Mouse (Mus musculus): ENCODE data around the gene Cdc5l. TPM values are rescaled to one million over a fixed set of nuclear protein-coding genes. Genes with fewer than 3 reads are reported as not detected.

The Cdc5l gene
- polyA plus RNA-seq, 1 experiment from 2014 or later: 27.8 TPM

DNA sequence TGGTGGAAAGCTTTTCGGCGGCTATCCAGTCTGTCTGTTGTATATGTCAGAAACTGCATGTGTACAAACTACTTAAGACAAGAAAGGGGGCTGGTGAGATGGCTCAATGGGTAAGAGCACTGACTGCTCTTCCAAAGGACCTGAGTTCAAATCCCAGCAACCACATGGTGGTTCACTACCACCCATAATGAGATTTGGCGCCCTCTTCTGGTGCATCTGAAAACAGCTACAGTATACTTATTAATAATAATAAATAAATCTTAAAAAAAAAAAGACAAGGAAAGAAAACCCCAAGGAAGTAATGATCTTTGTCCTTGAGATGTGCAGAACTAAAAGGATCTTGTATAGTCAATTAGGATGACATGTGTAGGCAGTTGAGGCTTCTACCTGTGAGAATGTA, 36.0 kb downstream of the Cdc5l start:
- Histone ChIP-seq H3K9me3 (replicated peaks) (no peaks in the 10 kb centered on the region), H3K36me3 (replicated peaks) (peaks cover 69% of the 10 kb centered on the region), H3K27ac (replicated peaks) (no peak overlapping the region), H3K4me2 (no peak overlapping the region), H3K27me3 (no peaks in the 10 kb centered on the region), H3K4me1 (replicated peaks) (0 out of 2 replicates have a peak, but pooled peaks cover 9% of the 10 kb centered on the region), H3K4me3 (replicated peaks) (no peak overlapping the region), H3K9ac (no peak overlapping the region)
- ATAC-seq (ENCODE audit: insufficient read depth): no peak
- WGBS (ENCODE audit: insufficient replicate concordance): 63% methylated on average over 3 of the region's 3 CpGs

DNA sequence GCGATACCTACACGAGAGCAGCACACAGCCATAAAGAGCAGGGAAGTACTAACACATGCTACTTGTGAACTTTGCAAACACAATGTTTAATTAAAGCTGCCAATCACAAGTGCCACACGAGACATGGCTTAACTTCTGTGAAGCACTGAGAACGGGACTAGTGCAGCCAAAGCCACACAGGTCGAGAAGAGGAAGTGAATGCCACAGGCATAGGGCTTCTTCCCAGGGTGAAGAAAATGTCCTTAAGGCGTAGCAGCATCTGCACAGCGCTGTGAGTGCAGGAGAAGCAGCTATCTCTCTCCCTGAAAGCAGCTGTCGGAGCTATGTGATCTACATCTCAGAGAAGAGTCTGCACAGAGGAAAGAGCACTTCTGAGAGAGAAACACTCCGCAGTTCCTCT, 38.9 kb downstream of the Cdc5l start:
- no peaks in the 10 kb centered on the region for H3K9me3 ChIP-seq (replicated peaks)
- no peak overlapping the region for H3K4me2 ChIP-seq
- no peak overlapping the region for H3K4me3 ChIP-seq (replicated peaks)
- no peaks in the 10 kb centered on the region for H3K27me3 ChIP-seq
- ATAC-seq (ENCODE audit: insufficient read depth): no peak
- H3K27ac ChIP-seq (replicated peaks): no peak overlapping the region
- H3K9ac ChIP-seq: no peak overlapping the region
- no peaks in the 10 kb centered on the region for H3K4me1 ChIP-seq (replicated peaks)
- peaks cover 71% of the 10 kb centered on the region for H3K36me3 ChIP-seq (replicated peaks)
- WGBS (ENCODE audit: insufficient replicate concordance): 56% methylated on average over 9 of the region's 9 CpGs

DNA sequence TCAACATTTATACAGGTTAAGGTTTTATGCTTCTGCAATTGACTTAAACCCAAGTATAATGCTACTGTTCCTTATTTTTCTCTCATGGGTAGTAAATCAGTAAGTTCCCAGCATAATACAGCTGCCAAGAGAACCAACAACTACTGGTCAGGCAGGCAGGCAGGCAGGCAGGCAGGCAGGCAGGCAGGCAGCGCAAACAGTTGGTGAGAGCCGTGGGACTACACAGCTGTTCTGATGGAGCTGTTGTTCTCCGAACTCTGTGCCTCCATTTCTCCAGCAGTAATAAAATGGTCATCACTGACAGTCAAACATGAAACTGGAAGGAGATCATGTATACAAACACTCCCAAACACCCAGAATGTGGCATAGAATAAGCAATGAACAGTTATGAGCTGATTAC, 39.8 kb downstream of the Cdc5l start:
- Histone ChIP-seq H3K36me3 (replicated peaks) (peaks cover 68% of the 10 kb centered on the region), H3K9ac (no peak overlapping the region), H3K9me3 (replicated peaks) (no peaks in the 10 kb centered on the region), H3K4me3 (replicated peaks) (no peak overlapping the region), H3K27ac (replicated peaks) (no peak overlapping the region), H3K27me3 (no peaks in the 10 kb centered on the region), H3K4me2 (no peak overlapping the region), H3K4me1 (replicated peaks) (no peaks in the 10 kb centered on the region)
- no peak for ATAC-seq (ENCODE audit: insufficient read depth)
- 79% methylated on average over 3 of the region's 3 CpGs for WGBS (ENCODE audit: insufficient replicate concordance)

DNA sequence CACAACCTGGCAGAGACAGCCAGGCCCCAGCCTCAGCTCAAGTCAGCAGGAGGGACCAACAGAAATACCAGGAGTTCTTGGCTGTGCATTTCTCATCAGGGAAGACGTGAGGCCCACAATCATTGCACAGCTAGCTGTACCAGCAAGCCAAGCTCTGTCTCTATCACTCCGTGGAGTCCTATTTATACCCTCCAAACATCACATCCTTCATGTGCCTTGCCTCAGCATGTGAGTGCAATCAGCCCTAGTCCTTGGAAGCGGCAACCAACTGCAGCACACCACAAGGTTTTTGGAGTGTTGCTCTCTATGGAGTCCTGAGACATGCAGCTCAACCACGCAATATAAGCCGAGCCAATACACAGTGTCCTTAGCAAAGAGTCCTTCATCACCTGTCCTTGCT, 43.6 kb downstream of the Cdc5l start:
- Histone ChIP-seq H3K4me1 (replicated peaks) (no peaks in the 10 kb centered on the region), H3K27me3 (no peaks in the 10 kb centered on the region), H3K4me3 (replicated peaks) (no peak overlapping the region), H3K36me3 (replicated peaks) (peaks cover 75% of the 10 kb centered on the region), H3K4me2 (no peak overlapping the region), H3K9ac (no peak overlapping the region), H3K9me3 (replicated peaks) (no peaks in the 10 kb centered on the region), H3K27ac (replicated peaks) (no peak overlapping the region)
- 92% methylated on average over 5 of the region's 5 CpGs for WGBS (ENCODE audit: insufficient replicate concordance)
- ATAC-seq (ENCODE audit: insufficient read depth): no peak

DNA sequence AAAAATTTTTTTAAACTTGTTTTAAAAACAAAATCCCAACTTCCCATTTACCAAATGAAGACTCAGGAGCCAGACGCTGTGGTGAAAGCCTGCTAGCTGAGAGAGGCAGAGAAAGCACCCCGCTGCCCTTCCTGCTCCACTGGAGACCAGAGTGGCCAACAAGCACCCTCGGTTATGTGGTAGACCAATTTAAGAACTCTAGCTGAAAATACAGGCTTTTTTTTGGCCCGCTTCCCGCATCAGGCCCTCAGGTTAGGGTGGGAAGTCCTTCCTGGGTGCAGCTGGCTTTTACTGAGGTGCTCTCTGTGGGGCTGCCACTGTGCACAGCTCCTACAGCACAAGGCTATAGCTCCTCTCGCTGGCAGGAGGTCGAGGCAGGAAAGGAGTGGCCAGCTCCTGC, 46.6 kb downstream of the Cdc5l start:
- H3K4me1 ChIP-seq (replicated peaks): no peaks in the 10 kb centered on the region
- 65% methylated on average over 7 of the region's 7 CpGs for WGBS (ENCODE audit: insufficient replicate concordance)
- H3K4me3 ChIP-seq (replicated peaks): no peak overlapping the region
- ATAC-seq (ENCODE audit: insufficient read depth): no peak
- no peaks in the 10 kb centered on the region for H3K9me3 ChIP-seq (replicated peaks)
- no peak overlapping the region for H3K27ac ChIP-seq (replicated peaks)
- H3K27me3 ChIP-seq: no peaks in the 10 kb centered on the region
- peaks cover 46% of the 10 kb centered on the region for H3K36me3 ChIP-seq (replicated peaks)
- no peak overlapping the region for H3K4me2 ChIP-seq
- no peak overlapping the region for H3K9ac ChIP-seq

DNA sequence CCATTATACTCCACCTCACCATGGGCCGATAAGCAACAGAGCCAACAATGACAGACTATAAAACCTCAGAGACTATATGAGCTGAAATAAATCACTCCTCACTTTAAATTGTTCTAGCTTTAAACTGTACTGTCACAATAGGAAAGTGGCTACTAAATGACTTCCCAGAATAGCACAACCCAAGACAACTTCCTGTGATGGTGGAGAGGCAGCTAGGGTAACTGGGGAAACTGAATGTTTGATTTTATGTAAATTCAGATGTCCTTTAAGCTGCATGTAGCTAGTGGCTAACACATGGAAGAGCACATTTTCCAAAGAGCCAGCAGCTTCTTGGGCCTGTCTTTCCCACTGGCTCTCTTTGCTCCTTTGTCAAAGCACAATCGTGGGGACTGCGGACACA, 50.2 kb downstream of the Cdc5l start:
- H3K4me3 ChIP-seq (replicated peaks): no peak overlapping the region
- H3K9ac ChIP-seq: no peak overlapping the region
- WGBS (ENCODE audit: insufficient replicate concordance): 74% methylated on average over 3 of the region's 3 CpGs
- no peaks in the 10 kb centered on the region for H3K9me3 ChIP-seq (replicated peaks)
- peaks cover 16% of the 10 kb centered on the region; the same call in 1 of the 2 replicates for H3K36me3 ChIP-seq (replicated peaks)
- no peaks in the 10 kb centered on the region for H3K27me3 ChIP-seq
- no peaks in the 10 kb centered on the region for H3K4me1 ChIP-seq (replicated peaks)
- no peak for ATAC-seq (ENCODE audit: insufficient read depth)
- no peak overlapping the region for H3K27ac ChIP-seq (replicated peaks)
- H3K4me2 ChIP-seq: no peak overlapping the region

DNA sequence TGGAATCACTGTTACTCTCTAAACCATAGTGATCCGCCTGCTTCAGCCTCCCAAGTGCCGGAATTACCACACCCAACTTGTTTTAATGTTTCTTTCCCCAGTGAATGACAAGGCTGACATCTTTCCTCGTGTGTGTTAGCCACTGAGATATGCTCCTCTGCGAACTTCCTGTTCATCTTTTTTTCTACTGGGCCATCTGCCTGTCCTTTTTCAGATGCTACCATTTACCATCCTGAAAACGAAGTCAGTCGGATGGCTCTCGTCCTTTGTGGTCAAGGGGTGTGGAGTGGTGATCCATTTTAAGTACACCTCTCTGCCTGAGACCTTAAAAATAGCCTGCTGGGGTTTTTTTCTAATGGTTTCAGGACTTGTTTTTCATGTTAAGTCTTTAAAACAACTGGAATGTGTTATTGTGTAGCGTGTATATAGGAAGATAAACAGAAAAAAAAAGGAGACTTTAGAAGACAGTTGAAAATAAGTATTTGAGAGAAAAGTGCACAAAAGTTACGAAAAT, 54.2 kb downstream of the Cdc5l start:
- Histone ChIP-seq H3K27ac (replicated peaks) (no peak overlapping the region), H3K9me3 (replicated peaks) (no peaks in the 10 kb centered on the region), H3K27me3 (no peaks in the 10 kb centered on the region), H3K4me3 (replicated peaks) (no peak overlapping the region), H3K36me3 (replicated peaks) (no peaks in the 10 kb centered on the region), H3K9ac (no peak overlapping the region), H3K4me1 (replicated peaks) (no peaks in the 10 kb centered on the region), H3K4me2 (no peak overlapping the region)
- ATAC-seq (ENCODE audit: insufficient read depth): no peak
- 52% methylated on average over 9 of the region's 9 CpGs for WGBS (ENCODE audit: insufficient replicate concordance)

DNA sequence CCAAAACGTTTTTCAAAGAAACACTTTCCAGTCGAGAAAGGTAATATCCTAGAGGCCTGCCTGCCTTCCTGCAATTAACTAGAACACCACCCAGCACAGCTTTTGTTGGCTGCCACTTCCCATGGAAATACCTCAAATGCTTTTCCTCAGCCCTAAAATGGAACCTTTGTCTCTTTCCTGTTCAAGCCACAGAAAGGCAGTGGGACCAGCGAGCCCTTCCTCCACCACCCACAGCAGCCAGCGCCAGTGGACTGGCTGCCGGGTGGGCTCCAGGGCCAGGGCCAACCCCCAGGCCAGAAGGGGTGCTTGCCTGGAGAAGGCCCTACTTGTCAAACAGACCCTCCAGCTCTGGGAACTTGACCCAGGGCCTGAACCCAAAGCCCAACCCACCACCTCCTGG, 56.2 kb downstream of the Cdc5l start:
- H3K27ac ChIP-seq (replicated peaks): no peak overlapping the region
- H3K9me3 ChIP-seq (replicated peaks): no peaks in the 10 kb centered on the region
- no peak overlapping the region for H3K4me2 ChIP-seq
- H3K27me3 ChIP-seq: no peaks in the 10 kb centered on the region
- 29% methylated on average over 5 of the region's 5 CpGs for WGBS (ENCODE audit: insufficient replicate concordance)
- H3K4me1 ChIP-seq (replicated peaks): no peaks in the 10 kb centered on the region
- no peak overlapping the region for H3K4me3 ChIP-seq (replicated peaks)
- H3K36me3 ChIP-seq (replicated peaks): no peaks in the 10 kb centered on the region
- ATAC-seq (ENCODE audit: insufficient read depth): no peak
- H3K9ac ChIP-seq: no peak overlapping the region

DNA sequence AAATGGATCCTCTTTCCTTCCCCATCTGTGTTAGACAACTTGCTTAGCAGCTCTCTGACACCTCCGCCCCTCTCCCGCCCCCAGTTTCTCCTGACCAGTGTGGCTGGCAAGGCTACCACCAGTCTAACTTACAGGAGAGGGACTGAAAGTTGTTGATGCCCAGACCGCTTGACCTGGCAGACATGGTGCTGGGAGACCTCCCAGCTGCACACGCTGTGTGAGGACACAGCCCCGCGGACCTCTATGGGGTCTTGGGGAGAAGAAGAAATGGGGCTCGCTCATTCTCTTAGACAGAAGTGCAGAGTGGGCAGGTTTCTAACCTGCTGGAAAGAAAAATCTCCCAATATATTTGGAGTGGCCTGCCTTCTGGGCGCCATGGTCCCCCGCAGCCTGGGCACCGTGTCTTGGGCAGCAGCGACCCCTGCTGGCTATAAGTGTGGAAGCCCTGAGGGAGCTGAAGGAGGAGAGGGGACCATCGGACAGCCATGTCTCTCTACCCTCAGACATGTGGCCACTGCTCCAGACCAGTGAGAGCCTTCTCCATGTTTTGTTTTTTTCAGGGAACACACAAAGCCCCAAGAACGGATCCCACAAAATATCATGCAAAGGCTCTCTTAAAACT, 59.4 kb downstream of the Cdc5l start:
- H3K9me3 ChIP-seq (replicated peaks): no peaks in the 10 kb centered on the region
- H3K36me3 ChIP-seq (replicated peaks): no peaks in the 10 kb centered on the region
- ATAC-seq (ENCODE audit: insufficient read depth): no peak
- H3K27ac ChIP-seq (replicated peaks): no peak overlapping the region
- H3K27me3 ChIP-seq: no peaks in the 10 kb centered on the region
- H3K4me3 ChIP-seq (replicated peaks): no peak overlapping the region
- WGBS (ENCODE audit: insufficient replicate concordance): 27% methylated on average over 13 of the region's 13 CpGs
- no peak overlapping the region for H3K4me2 ChIP-seq
- H3K4me1 ChIP-seq (replicated peaks): no peaks in the 10 kb centered on the region
- H3K9ac ChIP-seq: no peak overlapping the region

DNA sequence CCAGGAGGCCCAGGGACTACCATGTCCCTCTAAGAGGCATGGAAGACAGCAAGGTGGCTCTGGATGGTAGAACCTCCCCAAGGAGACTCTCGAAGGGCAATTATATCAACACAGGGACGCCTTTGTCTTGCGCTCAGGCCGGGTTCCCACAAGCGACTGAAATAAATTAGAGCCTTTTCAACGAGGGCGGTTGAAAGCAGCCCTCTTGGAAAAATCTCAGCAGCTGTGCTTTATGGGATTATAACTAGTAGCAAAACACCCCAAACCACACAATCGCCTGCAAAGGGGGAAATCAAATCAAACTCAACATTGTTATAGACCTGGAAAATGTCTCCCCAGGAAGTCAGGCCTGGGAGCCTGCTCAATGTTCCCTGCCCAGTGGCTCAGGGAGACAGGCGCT, 62.5 kb downstream of the Cdc5l start:
- no peak for ATAC-seq (ENCODE audit: insufficient read depth)
- Histone ChIP-seq H3K27me3 (no peaks in the 10 kb centered on the region), H3K4me3 (replicated peaks) (no peak overlapping the region), H3K27ac (replicated peaks) (no peak overlapping the region), H3K4me1 (replicated peaks) (no peaks in the 10 kb centered on the region), H3K36me3 (replicated peaks) (no peaks in the 10 kb centered on the region), H3K9me3 (replicated peaks) (no peaks in the 10 kb centered on the region), H3K9ac (no peak overlapping the region), H3K4me2 (no peak overlapping the region)
- WGBS (ENCODE audit: insufficient replicate concordance): 64% methylated on average over 9 of the region's 9 CpGs

DNA sequence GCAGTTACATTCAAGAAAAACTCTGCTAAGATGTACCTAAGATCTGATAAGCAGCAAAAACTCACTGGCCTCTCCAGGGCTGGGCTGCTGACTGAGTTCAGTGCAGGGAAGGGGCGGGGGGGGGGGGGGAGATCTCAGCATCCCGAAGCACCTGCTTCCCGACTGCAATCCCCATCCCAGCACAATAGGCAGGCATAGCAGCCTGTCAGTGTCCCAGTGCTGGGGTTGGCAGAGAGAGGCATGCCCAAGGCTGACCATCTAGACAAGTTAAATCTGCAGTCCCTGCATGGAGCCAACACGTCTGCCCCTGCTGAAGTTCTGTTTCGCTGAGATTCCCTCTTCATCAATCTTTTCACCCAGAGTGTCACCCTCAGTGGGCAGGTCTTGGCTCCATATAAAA, 63.0 kb downstream of the Cdc5l start:
- H3K9me3 ChIP-seq (replicated peaks): no peaks in the 10 kb centered on the region
- H3K4me1 ChIP-seq (replicated peaks): no peaks in the 10 kb centered on the region
- 46% methylated on average over 4 of the region's 5 CpGs for WGBS (ENCODE audit: insufficient replicate concordance)
- H3K27ac ChIP-seq (replicated peaks): no peak overlapping the region
- no peak overlapping the region for H3K4me2 ChIP-seq
- no peak overlapping the region for H3K4me3 ChIP-seq (replicated peaks)
- no peak overlapping the region for H3K9ac ChIP-seq
- H3K27me3 ChIP-seq: no peaks in the 10 kb centered on the region
- H3K36me3 ChIP-seq (replicated peaks): no peaks in the 10 kb centered on the region
- ATAC-seq (ENCODE audit: insufficient read depth): no peak

DNA sequence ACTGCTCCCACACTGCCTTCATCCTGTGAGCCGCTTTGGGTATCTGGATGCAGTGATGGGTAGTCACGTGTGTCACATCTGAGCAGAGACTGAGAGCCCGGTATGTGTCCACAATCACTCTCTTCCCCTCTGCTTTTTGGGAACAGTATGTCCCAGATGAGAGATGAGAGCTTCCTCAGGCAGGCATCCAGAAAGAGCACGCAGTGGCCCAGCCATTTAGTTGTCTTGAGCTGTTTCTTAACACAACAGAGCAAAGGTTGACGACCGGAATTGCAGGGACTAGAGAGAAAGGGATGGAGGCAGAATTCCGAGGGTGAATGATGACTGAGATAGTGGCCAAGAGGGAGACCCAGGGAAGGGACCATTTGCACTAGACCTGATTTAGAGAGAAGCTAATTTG, 68.7 kb downstream of the Cdc5l start:
- no peaks in the 10 kb centered on the region for H3K27me3 ChIP-seq
- 52% methylated on average over 7 of the region's 7 CpGs for WGBS (ENCODE audit: insufficient replicate concordance)
- no peaks in the 10 kb centered on the region for H3K9me3 ChIP-seq (replicated peaks)
- H3K4me3 ChIP-seq (replicated peaks): no peak overlapping the region
- no peaks in the 10 kb centered on the region for H3K4me1 ChIP-seq (replicated peaks)
- H3K27ac ChIP-seq (replicated peaks): no peak overlapping the region
- no peak overlapping the region for H3K9ac ChIP-seq
- H3K4me2 ChIP-seq: no peak overlapping the region
- no peak for ATAC-seq (ENCODE audit: insufficient read depth)
- no peaks in the 10 kb centered on the region for H3K36me3 ChIP-seq (replicated peaks)
